Mouse (Mus musculus) skeletal muscle tissue, adult 2 months (tissue): ENCODE results near the gene Adrb1.
"Not testable (repeated sequence)": the region's sequence is repeated elsewhere in the genome, so short reads cannot be mapped to it uniquely, and the experiment has no call there.

Source experiments
- DNase-seq: peaks from one replicate; pipeline ENCODE4 v3.0.0-alpha.2; 2012; ENCODE audit warnings: low read depth, low spot score

The Adrb1 gene

DNA sequence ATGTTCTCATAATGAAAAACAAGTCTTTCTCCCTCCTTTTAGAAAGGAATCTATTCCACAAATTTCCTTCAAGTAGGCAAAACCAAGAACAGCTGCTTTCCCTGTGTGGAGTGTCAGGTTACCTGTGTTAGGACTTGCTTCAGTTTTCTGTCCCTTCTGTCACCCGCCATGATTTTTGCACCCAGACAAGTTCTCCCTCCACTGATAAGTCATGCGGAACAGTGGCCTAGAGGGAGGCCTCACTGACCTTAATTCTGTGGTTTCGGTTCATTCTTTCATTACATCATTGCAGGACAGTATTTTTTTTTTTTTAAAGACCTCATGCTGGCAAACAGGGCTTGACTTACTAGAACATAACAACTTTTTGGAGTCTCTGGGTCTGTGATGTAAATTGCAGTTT is 27.3 kb downstream of the Adrb1 start:
- DNase-seq: no peak

GRCm38 (mm10) chr19:56750709-56751108 is 28.7 kb downstream of the Adrb1 start:
- DNase-seq: no peak

DNA sequence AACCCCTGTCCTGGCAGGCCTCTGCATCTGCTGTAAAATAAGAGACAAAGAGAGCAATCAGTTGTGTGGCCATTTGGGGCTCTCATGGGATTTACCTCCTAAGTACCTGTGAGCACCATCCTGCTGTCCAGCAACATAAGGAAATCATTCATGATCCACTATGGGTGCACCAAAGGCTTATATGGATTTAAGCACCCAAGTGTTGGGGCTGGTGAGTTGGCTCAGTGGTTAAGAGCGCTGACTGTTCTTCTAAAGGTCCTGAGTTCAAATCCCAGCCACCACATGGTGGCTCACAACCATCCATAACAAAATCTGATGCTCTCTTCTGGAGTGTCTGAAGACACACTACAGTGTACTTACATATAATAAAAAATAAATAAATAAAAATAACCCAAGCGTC is 32.5 kb downstream of the Adrb1 start:
- not testable (repeated sequence) for DNase-seq

- DNase-seq: no peak
Observed at GRCm38 (mm10) chr19:56756412-56756811, 34.4 kb downstream of the Adrb1 start.

DNA sequence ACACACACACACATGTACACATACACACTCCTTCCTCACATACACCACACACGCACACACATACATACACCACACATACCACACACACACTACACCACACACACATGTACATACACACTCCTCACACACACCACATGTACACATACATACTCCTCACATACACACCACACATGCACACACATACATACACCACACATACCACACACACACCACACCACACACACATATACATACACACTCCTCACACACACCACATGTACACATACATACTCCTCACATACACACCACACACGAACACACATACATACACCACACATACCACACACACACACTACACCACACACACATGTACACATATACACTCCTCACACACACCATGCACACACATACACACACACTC is 36.3 kb downstream of the Adrb1 start:
- DNase-seq: no peak

GRCm38 (mm10) chr19:56759740-56760139 is 37.7 kb downstream of the Adrb1 start:
- DNase-seq: no peak

GRCm38 (mm10) chr19:56760306-56760940 is 38.4 kb downstream of the Adrb1 start:
- no peak for DNase-seq

DNA sequence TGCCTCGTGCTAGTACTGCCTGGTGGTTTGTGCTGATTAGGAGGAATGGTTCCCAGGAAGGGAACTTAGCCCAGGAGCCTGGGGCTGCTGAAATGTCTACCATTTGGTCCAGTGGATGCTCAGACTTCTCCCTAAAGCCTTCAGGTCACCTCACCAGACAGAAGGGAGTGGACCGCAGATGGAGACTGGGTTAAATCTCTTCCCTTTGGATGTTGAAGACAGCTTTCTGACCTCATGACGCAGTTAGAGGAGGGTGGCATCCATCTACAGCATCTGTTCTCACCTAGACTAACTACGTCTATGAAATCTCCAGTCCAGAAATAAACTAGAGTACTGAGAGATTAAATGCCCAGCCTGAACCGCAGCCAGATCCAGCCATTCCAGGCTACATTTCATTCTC is 39.1 kb downstream of the Adrb1 start:
- DNase-seq: no peak

DNA sequence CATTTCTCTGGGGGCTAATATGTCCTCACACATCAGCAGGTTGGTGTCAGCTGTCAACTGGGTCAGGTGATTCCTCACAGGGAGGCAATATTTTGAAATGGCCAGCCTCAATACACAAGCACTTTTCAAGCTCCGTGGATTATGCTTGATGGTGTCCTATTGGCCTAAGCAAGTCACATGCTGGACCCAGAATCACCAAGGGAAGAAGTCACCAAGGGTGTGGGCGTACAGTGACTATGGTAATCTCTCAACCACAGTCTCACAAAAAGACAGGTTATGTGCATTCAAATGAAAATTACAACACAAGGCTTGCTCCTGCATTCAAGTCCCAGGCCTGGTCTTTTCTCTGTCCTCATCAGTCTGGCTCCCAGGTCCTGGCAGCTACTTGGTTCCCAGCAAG is 39.7 kb downstream of the Adrb1 start:
- no peak for DNase-seq

GRCm38 (mm10) chr19:56762686-56763085 is 40.7 kb downstream of the Adrb1 start:
- DNase-seq: no peak

DNA sequence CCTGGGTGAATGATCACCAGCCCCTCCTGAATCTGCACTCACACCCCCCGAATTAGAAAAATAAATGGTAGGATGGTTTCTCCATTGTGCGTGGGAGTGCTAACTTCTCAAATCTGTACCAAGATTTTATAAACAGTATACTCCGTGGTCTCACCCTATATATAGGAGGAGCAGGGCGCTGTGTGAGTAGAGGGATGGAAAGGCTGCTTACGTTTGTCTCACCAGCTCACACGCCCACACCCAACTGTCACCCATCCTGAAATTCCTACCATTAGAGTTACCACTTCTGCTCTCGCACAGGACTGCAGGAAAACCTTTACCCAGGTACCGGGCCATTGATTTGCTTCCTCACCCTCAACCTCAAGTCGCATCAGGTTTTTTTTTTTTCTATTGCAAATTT is 47.0 kb downstream of the Adrb1 start:
- DNase-seq: no peak

- no peak for DNase-seq
Observed at GRCm38 (mm10) chr19:56772158-56772557, 50.2 kb downstream of the Adrb1 start.

- no peak for DNase-seq
Observed at GRCm38 (mm10) chr19:56773393-56773971, 51.5 kb downstream of the Adrb1 start.

GRCm38 (mm10) chr19:56774408-56774962 is 52.5 kb downstream of the Adrb1 start:
- peak; percentile 36 for DNase-seq

DNA sequence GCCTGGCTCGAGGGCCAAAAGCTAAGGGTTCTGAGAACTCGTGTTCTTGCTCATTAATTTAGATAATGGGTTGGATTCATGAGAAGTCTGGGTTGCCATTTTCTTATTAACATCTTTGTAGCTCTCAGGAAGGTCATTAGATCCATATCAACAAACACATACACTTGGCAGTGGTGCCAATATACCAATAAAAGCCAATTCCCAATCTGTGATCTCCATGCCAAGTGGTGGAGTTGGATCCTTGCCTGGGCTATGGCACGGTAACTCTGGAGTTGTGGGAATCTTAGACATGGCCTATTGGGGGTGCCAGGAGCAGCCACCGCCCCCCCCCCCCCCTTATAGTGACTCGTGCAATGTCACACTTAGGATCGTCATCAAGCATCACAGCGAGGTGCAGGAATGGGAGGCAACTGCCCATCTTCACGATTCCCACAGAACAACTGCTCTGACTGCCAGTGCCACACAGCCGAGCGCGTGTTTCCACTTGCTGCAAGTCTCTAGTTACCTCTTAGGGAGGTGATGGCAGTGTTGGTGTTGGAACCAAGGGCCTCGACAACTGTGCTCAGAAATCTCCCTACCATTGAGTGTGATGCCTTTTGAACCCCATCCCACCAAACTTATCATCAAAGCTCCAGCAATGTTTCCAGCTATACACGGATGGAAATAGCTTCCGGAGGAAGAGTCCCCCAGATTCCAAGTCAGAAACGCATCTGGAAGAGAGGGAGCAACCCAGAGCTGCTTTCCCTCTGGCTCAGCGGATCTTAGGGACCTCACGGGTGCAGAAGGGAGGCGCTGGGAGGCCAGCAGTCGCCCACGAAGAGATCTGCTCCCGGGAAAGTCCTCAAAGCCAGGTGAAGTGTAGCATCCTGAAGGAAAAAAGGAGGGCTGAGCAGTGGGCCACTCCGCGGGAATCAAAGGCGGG is 53.2 kb downstream of the Adrb1 start:
- no peak for DNase-seq

GRCm38 (mm10) chr19:56775893-56776718 is 54.1 kb downstream of the Adrb1 start:
- DNase-seq: no peak

GRCm38 (mm10) chr19:56776719-56777382 is 54.9 kb downstream of the Adrb1 start:
- DNase-seq: peak; percentile 42

DNA sequence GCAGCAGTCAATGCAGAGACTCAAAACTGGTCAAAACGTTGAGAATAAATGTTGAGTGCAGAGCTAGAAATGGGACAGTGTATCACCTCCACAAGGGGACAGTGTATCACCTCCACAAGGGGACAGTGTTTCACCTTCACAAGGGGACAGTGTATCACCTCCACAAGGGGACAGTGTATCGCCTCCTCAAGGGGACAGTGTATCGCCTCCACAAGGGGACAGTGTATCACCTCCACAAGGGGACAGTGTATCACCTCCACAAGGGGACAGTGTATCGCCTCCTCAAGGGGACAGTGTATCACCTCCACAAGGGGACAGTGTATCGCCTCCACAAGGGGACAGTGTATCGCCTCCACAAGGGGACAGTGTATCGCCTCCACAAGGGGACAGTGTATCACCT is 56.5 kb downstream of the Adrb1 start:
- not testable (repeated sequence) for DNase-seq
